Mouse (Mus musculus) kidney, embryonic 16.5 days (tissue): ENCODE data around the gene Fstl4. TPM values are rescaled to one million over a fixed set of nuclear protein-coding genes. Genes with fewer than 3 reads are reported as not detected.
"Not testable (repeated sequence)": the region's sequence is repeated elsewhere in the genome, so short reads cannot be mapped to it uniquely, and the experiment has no call there.

Source experiments
- ATAC-seq: fragments of 200-750 bp; cut with Nextera tagmentation; 2 replicates; pipeline ENCODE4 v1.8.0; 2017; ENCODE audit warnings: moderate TSS enrichment; ENCODE audit not compliant: low FRiP score, low TSS enrichment
- H3K27ac ChIP-seq: fragments of 300-500 bp; sonication (generic); 2 replicates; pipeline ENCODE4 v1.5.1; 2014; ENCODE audit warnings: low read length
- H3K27me3 ChIP-seq: fragments of 300-500 bp; sonication (generic); 2 replicates; pipeline ENCODE4 v1.6.1; 2014; ENCODE audit warnings: low read length, control low read depth, mixed read lengths; ENCODE audit not compliant: insufficient read depth
- H3K36me3 ChIP-seq: fragments of 300-500 bp; sonication (generic); 2 replicates; pipeline ENCODE4 v1.6.1; 2014; ENCODE audit warnings: low read length, control low read depth, mixed read lengths; ENCODE audit not compliant: insufficient read depth
- H3K4me1 ChIP-seq: fragments of 300-500 bp; sonication (generic); 2 replicates; pipeline ENCODE4 v1.6.1; 2014; ENCODE audit warnings: low read length, control low read depth, mixed read lengths; ENCODE audit not compliant: insufficient read depth
- H3K4me2 ChIP-seq: fragments of 300-500 bp; sonication (generic); replicated peaks from 2 replicates; pipeline ENCODE4 v1.6.1; 2014; ENCODE audit warnings: low read depth, low read length
- H3K4me3 ChIP-seq: fragments of 300-500 bp; sonication (generic); 2 replicates; pipeline ENCODE4 v1.5.1; 2014; ENCODE audit warnings: mild to moderate bottlenecking, low read length
- H3K9ac ChIP-seq: fragments of 300-500 bp; sonication (generic); replicated peaks from 2 replicates; pipeline ENCODE4 v1.6.1; 2014; ENCODE audit warnings: low read length
- H3K9me3 ChIP-seq: fragments of 300-500 bp; sonication (generic); 2 replicates; pipeline ENCODE4 v1.6.1; 2016; ENCODE audit warnings: low read length, control low read depth
- WGBS: fragments of 180-500 bp; shearing (Covaris S2); extraction: QIAGEN DNeasy Blood & Tissue Kit; methylation state at CpG from one replicate; pipeline ENCODE4 v1.1.7; 2014; 5-methylcytosine and 5-hydroxymethylcytosine counted together
- polyA plus RNA-seq: library from polyadenylated mRNA; unstranded; fragments of >200 nt; fragmentation: Nextera tagmentation; extraction: Ambion mirVana; gene quantifications from 2 replicates; pipeline ENCODE4 v1.2.1, GENCODE M21; 2015

Fstl4 gene
- polyA plus RNA-seq, 1 experiment from 2014 or later: 1.0 TPM

- not testable (repeated sequence) for H3K4me2 ChIP-seq, ATAC-seq
- 90% methylated on average over 3 of the region's 3 CpGs for WGBS
Observed at GRCm38 (mm10) chr11:53087896-53088295, 323.5 kb downstream of the Fstl4 start.

GRCm38 (mm10) chr11:53091596-53091995, 327.2 kb downstream of the Fstl4 start:
- no peak overlapping the region for H3K9ac ChIP-seq
- H3K27ac ChIP-seq: no peak overlapping the region
- no peak overlapping the region for H3K4me2 ChIP-seq
- no peaks in the 10 kb centered on the region for H3K9me3 ChIP-seq
- H3K27me3 ChIP-seq: no peaks in the 10 kb centered on the region
- H3K4me1 ChIP-seq: no peaks in the 10 kb centered on the region; the same call in 1 of the 2 replicates
- 35% methylated on average over 5 of the region's 5 CpGs for WGBS
- no peaks in the 10 kb centered on the region for H3K36me3 ChIP-seq
- no peak overlapping the region for H3K4me3 ChIP-seq
- no peak for ATAC-seq

More at GRCm38 (mm10) chr11:53087896-53088295, 323.5 kb downstream of the Fstl4 start:
- not testable (repeated sequence) for H3K4me1 ChIP-seq, H3K27ac ChIP-seq, H3K9ac ChIP-seq, H3K27me3 ChIP-seq, H3K9me3 ChIP-seq, H3K36me3 ChIP-seq, H3K4me3 ChIP-seq

- Histone ChIP-seq H3K4me2 (no peak overlapping the region), H3K4me1 (peaks cover 4% of the 10 kb centered on the region; the same call in 1 of the 2 replicates), H3K36me3 (no peaks in the 10 kb centered on the region), H3K9ac (no peak overlapping the region), H3K4me3 (no peak overlapping the region), H3K9me3 (no peaks in the 10 kb centered on the region), H3K27me3 (no peaks in the 10 kb centered on the region), H3K27ac (no peak overlapping the region)
- ATAC-seq: no peak
- 80% methylated on average over 9 of the region's 9 CpGs for WGBS
Observed at GRCm38 (mm10) chr11:53096871-53097270, 332.4 kb downstream of the Fstl4 start.

GRCm38 (mm10) chr11:53097331-53097730, 332.9 kb downstream of the Fstl4 start:
- H3K4me1 ChIP-seq: peaks cover 4% of the 10 kb centered on the region; the same call in 1 of the 2 replicates
- H3K4me3 ChIP-seq: no peak overlapping the region
- ATAC-seq: no peak
- no peaks in the 10 kb centered on the region for H3K9me3 ChIP-seq
- no peak overlapping the region for H3K4me2 ChIP-seq
- no peak overlapping the region for H3K9ac ChIP-seq
- no peak overlapping the region for H3K27ac ChIP-seq
- no peaks in the 10 kb centered on the region for H3K36me3 ChIP-seq
- 80% methylated on average over 8 of the region's 8 CpGs for WGBS
- H3K27me3 ChIP-seq: no peaks in the 10 kb centered on the region

- WGBS: 92% methylated on average over 6 of the region's 6 CpGs
- H3K9me3 ChIP-seq: no peaks in the 10 kb centered on the region
Observed at GRCm38 (mm10) chr11:53097870-53098269, 333.4 kb downstream of the Fstl4 start.

GRCm38 (mm10) chr11:53098780-53099198, 334.4 kb downstream of the Fstl4 start:
- peaks cover 4% of the 10 kb centered on the region; the same call in 1 of the 2 replicates for H3K4me1 ChIP-seq
- no peak overlapping the region for H3K9ac ChIP-seq
- H3K27ac ChIP-seq: no peak overlapping the region
- peak; percentile 33; the same call in 1 of the 2 replicates for ATAC-seq
- H3K36me3 ChIP-seq: no peaks in the 10 kb centered on the region
- no peaks in the 10 kb centered on the region for H3K27me3 ChIP-seq
- H3K9me3 ChIP-seq: no peaks in the 10 kb centered on the region
- H3K4me2 ChIP-seq: no peak overlapping the region
- no peak overlapping the region for H3K4me3 ChIP-seq
- 53% methylated on average over 3 of the region's 3 CpGs for WGBS

More at GRCm38 (mm10) chr11:53097870-53098269, 333.4 kb downstream of the Fstl4 start:
- no peak for ATAC-seq
- H3K4me3 ChIP-seq: no peak overlapping the region
- H3K36me3 ChIP-seq: no peaks in the 10 kb centered on the region
- H3K27me3 ChIP-seq: no peaks in the 10 kb centered on the region
- no peak overlapping the region for H3K27ac ChIP-seq
- H3K9ac ChIP-seq: no peak overlapping the region
- H3K4me1 ChIP-seq: peaks cover 4% of the 10 kb centered on the region; the same call in 1 of the 2 replicates
- no peak overlapping the region for H3K4me2 ChIP-seq

- H3K4me2 ChIP-seq: no peak overlapping the region
- H3K36me3 ChIP-seq: no peaks in the 10 kb centered on the region
- WGBS: 89% methylated on average over 5 of the region's 5 CpGs
- H3K4me3 ChIP-seq: no peak overlapping the region
- no peaks in the 10 kb centered on the region for H3K9me3 ChIP-seq
- no peak overlapping the region for H3K9ac ChIP-seq
- H3K27me3 ChIP-seq: no peaks in the 10 kb centered on the region
- peaks cover 4% of the 10 kb centered on the region; the same call in 1 of the 2 replicates for H3K4me1 ChIP-seq
- no peak overlapping the region for H3K27ac ChIP-seq
- no peak for ATAC-seq
Observed at GRCm38 (mm10) chr11:53099322-53099721, 334.9 kb downstream of the Fstl4 start.

GRCm38 (mm10) chr11:53101732-53102131, 337.3 kb downstream of the Fstl4 start:
- peaks cover 4% of the 10 kb centered on the region; the same call in 1 of the 2 replicates for H3K4me1 ChIP-seq
- no peak overlapping the region for H3K27ac ChIP-seq
- 48% methylated on average over 5 of the region's 5 CpGs for WGBS
- H3K4me3 ChIP-seq: no peak overlapping the region
- no peaks in the 10 kb centered on the region for H3K27me3 ChIP-seq
- no peaks in the 10 kb centered on the region for H3K36me3 ChIP-seq
- no peak for ATAC-seq
- no peak overlapping the region for H3K4me2 ChIP-seq
- no peak overlapping the region for H3K9ac ChIP-seq
- H3K9me3 ChIP-seq: no peaks in the 10 kb centered on the region

GRCm38 (mm10) chr11:53103601-53104325, 339.3 kb downstream of the Fstl4 start:
- H3K27ac ChIP-seq: peak overlapping the region; percentile 23
- no peak overlapping the region for H3K4me2 ChIP-seq
- ATAC-seq: no peak
- H3K4me3 ChIP-seq: no peak overlapping the region
- H3K4me1 ChIP-seq: peaks cover 4% of the 10 kb centered on the region; the same call in 1 of the 2 replicates
- H3K9ac ChIP-seq: no peak overlapping the region
- H3K36me3 ChIP-seq: no peaks in the 10 kb centered on the region
- no peaks in the 10 kb centered on the region for H3K9me3 ChIP-seq
- no peaks in the 10 kb centered on the region for H3K27me3 ChIP-seq
- 50% methylated on average over 10 of the region's 10 CpGs for WGBS

GRCm38 (mm10) chr11:53107706-53108105, 343.3 kb downstream of the Fstl4 start:
- ATAC-seq: no peak
- no peak overlapping the region for H3K4me2 ChIP-seq
- 55% methylated on average over 5 of the region's 5 CpGs for WGBS
- no peak overlapping the region for H3K9ac ChIP-seq
- no peaks in the 10 kb centered on the region for H3K27me3 ChIP-seq
- H3K4me3 ChIP-seq: no peak overlapping the region
- no peaks in the 10 kb centered on the region for H3K9me3 ChIP-seq
- no peaks in the 10 kb centered on the region for H3K4me1 ChIP-seq
- no peaks in the 10 kb centered on the region for H3K36me3 ChIP-seq
- H3K27ac ChIP-seq: no peak overlapping the region
